Mouse (Mus musculus): ENCODE measurements around the gene Ttyh2. TPM values are rescaled to one million over a fixed set of nuclear protein-coding genes. Genes with fewer than 3 reads are reported as not detected.

Ttyh2 gene
- polyA plus RNA-seq, 1 experiment from 2014 or later = 11.4 TPM

- no peak for ATAC-seq (replicated peaks; ENCODE audit: extremely low read depth, insufficient read depth, low FRiP score)
- no peak overlapping the region for H3K27ac ChIP-seq (ENCODE audit: low read length)
- H3K4me1 ChIP-seq (ENCODE audit: control insufficient read depth, insufficient read depth, low read length) = peaks cover 4% of the 10 kb centered on the region; the same call in 1 of the 2 replicates
- no peaks in the 10 kb centered on the region for H3K36me3 ChIP-seq (ENCODE audit: control insufficient read depth, insufficient read depth)
- H3K4me3 ChIP-seq (ENCODE audit: low read length) = no peak overlapping the region
- H3K27me3 ChIP-seq (ENCODE audit: control insufficient read depth, insufficient read depth, low read length) = peaks cover 27% of the 10 kb centered on the region
- no peaks in the 10 kb centered on the region for H3K9me3 ChIP-seq (replicated peaks; ENCODE audit: control insufficient read depth, low read length)
- no peak overlapping the region for H3K4me2 ChIP-seq (ENCODE audit: low read depth, low read length)
- 67% methylated on average over 10 of the region's 10 CpGs for WGBS
- H3K9ac ChIP-seq (ENCODE audit: low read length) = no peak overlapping the region
Observed at GRCm38 (mm10) chr11:114638647-114639290, 36.5 kb upstream of the Ttyh2 start.

DNA sequence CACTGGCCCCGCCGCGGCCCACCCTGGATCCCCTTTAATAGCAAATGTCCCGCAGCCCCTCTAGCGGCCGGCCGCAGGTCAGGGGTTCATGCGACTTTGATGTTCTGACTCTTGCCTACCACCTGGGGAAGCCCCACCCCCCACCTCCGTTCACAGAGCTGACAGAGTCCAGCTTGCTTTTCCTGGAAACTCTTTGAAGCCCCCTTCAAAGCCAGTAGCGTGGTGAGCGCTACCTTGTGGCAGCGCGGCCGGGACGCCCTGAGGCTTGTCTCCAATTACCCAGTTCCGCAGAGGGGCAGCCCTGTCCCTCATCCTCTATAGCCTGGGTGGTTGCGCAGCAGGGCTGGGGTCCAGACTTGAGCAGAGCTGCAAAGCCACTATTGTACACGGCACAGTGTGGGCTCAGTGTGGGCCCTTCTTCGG lies 35.5 kb upstream of the Ttyh2 start:
- Histone ChIP-seq H3K4me2 (ENCODE audit: low read depth, low read length) (no peak overlapping the region), H3K9me3 (replicated peaks; ENCODE audit: control insufficient read depth, low read length) (no peaks in the 10 kb centered on the region), H3K9ac (ENCODE audit: low read length) (no peak overlapping the region), H3K27ac (ENCODE audit: low read length) (no peak overlapping the region), H3K4me3 (ENCODE audit: low read length) (no peak overlapping the region), H3K36me3 (ENCODE audit: control insufficient read depth, insufficient read depth) (no peaks in the 10 kb centered on the region), H3K27me3 (ENCODE audit: control insufficient read depth, insufficient read depth, low read length) (peaks cover 27% of the 10 kb centered on the region), H3K4me1 (ENCODE audit: control insufficient read depth, insufficient read depth, low read length) (peaks cover 4% of the 10 kb centered on the region; the same call in 1 of the 2 replicates)
- ATAC-seq (replicated peaks; ENCODE audit: extremely low read depth, insufficient read depth, low FRiP score) = no peak
- WGBS = 12% methylated on average over 19 of the region's 19 CpGs

DNA sequence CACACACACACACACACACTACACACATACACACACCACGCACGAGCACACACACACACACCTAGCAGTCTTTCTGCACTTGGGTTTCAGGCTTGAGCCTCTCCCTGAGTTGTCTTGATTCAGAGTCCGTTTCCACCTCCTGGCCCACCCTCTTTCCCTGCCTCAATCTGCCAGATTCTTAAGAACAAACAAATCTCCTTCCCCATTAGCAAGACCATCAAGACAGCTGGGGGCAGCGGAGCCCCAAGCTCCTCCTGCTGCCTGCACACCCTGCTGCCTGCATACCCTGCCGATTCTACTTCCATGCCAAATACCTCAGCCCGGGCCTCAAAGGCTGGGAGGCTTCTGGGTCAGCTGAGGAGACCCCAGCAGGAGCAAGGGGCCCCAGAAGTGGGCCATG lies 34.6 kb upstream of the Ttyh2 start:
- Histone ChIP-seq H3K27ac (ENCODE audit: low read length) (no peak overlapping the region), H3K4me1 (ENCODE audit: control insufficient read depth, insufficient read depth, low read length) (peaks cover 4% of the 10 kb centered on the region; the same call in 1 of the 2 replicates), H3K36me3 (ENCODE audit: control insufficient read depth, insufficient read depth) (no peaks in the 10 kb centered on the region), H3K4me3 (ENCODE audit: low read length) (no peak overlapping the region), H3K9ac (ENCODE audit: low read length) (no peak overlapping the region), H3K9me3 (replicated peaks; ENCODE audit: control insufficient read depth, low read length) (no peaks in the 10 kb centered on the region), H3K4me2 (ENCODE audit: low read depth, low read length) (no peak overlapping the region), H3K27me3 (ENCODE audit: control insufficient read depth, insufficient read depth, low read length) (peaks cover 27% of the 10 kb centered on the region)
- no peak for ATAC-seq (replicated peaks; ENCODE audit: extremely low read depth, insufficient read depth, low FRiP score)
- 57% methylated on average over 6 of the region's 6 CpGs for WGBS

DNA sequence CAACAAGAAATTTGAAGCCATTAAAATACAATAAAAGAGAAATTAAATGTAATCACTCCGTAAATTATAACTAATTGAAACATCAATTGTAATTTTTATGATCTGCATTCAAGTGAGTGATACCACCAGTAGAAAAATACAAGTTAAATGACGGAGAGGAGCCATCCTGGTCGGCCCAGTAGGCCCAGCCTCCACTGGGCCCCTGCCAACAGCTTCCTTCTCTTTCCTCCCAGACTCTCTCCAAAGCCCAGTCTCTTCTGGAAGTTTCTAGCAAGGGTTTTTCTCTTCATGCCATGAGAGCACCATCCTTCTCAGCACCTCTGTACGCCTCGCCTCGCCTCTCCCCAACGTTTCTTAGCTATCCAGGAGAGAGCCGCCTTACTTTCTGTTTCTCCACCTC lies 34.1 kb upstream of the Ttyh2 start:
- no peak overlapping the region for H3K9ac ChIP-seq (ENCODE audit: low read length)
- ATAC-seq (replicated peaks; ENCODE audit: extremely low read depth, insufficient read depth, low FRiP score) = no peak
- H3K4me2 ChIP-seq (ENCODE audit: low read depth, low read length) = no peak overlapping the region
- no peak overlapping the region for H3K4me3 ChIP-seq (ENCODE audit: low read length)
- 82% methylated on average over 8 of the region's 8 CpGs for WGBS
- H3K9me3 ChIP-seq (replicated peaks; ENCODE audit: control insufficient read depth, low read length) = no peaks in the 10 kb centered on the region
- H3K27me3 ChIP-seq (ENCODE audit: control insufficient read depth, insufficient read depth, low read length) = peaks cover 27% of the 10 kb centered on the region
- H3K4me1 ChIP-seq (ENCODE audit: control insufficient read depth, insufficient read depth, low read length) = peaks cover 4% of the 10 kb centered on the region; the same call in 1 of the 2 replicates
- no peaks in the 10 kb centered on the region for H3K36me3 ChIP-seq (ENCODE audit: control insufficient read depth, insufficient read depth)
- H3K27ac ChIP-seq (ENCODE audit: low read length) = no peak overlapping the region

DNA sequence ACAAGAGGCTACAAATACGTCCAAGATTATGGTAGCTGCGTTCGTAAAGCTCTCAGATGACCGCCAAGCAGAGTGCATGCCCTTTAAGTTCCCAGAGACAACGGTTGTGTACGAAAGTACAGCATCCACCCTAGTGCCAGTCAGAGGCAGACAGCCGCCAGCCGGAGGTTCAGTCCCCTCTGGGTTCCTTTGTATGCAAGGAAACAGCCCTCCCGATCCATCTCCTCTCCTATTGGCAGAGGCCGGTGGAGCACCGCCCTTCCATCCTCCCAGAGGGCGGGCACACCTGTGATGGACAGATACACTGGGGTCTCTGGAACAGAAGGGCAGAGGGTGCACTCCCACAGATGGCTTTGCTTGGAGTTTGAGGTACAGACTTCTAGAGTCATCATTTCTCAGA lies 33.0 kb upstream of the Ttyh2 start:
- no peak overlapping the region for H3K4me3 ChIP-seq (ENCODE audit: low read length)
- H3K4me1 ChIP-seq (ENCODE audit: control insufficient read depth, insufficient read depth, low read length) = no peaks in the 10 kb centered on the region
- 58% methylated on average over 12 of the region's 12 CpGs for WGBS
- no peak overlapping the region for H3K4me2 ChIP-seq (ENCODE audit: low read depth, low read length)
- no peak overlapping the region for H3K9ac ChIP-seq (ENCODE audit: low read length)
- H3K36me3 ChIP-seq (ENCODE audit: control insufficient read depth, insufficient read depth) = no peaks in the 10 kb centered on the region
- peaks cover 24% of the 10 kb centered on the region for H3K27me3 ChIP-seq (ENCODE audit: control insufficient read depth, insufficient read depth, low read length)
- peaks cover 5% of the 10 kb centered on the region; the same call in 1 of the 2 replicates for H3K9me3 ChIP-seq (replicated peaks; ENCODE audit: control insufficient read depth, low read length)
- ATAC-seq (replicated peaks; ENCODE audit: extremely low read depth, insufficient read depth, low FRiP score) = no peak
- H3K27ac ChIP-seq (ENCODE audit: low read length) = no peak overlapping the region

DNA sequence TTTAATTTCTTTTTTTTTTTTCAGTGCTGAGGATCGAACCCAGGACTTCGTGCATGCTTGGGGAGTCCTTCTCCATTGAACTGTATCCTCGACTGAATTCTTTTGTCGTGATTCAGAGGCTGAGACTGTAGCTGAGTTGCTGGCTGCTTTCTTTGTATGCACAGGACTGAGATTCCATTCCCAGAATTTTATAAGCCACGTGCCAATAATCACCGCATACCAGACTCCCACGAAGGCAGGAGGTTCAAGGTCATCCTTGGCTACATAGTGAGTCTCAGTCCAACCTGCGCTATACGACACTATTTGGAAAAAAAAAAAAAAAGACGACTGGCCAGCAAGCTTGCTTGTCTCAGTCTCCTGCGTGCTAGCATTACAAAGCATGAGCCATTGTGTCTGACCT lies 32.3 kb upstream of the Ttyh2 start:
- H3K9me3 ChIP-seq (replicated peaks; ENCODE audit: control insufficient read depth, low read length) = peaks cover 5% of the 10 kb centered on the region; the same call in 1 of the 2 replicates
- no peaks in the 10 kb centered on the region for H3K36me3 ChIP-seq (ENCODE audit: control insufficient read depth, insufficient read depth)
- no peaks in the 10 kb centered on the region for H3K4me1 ChIP-seq (ENCODE audit: control insufficient read depth, insufficient read depth, low read length)
- 61% methylated on average over 11 of the region's 11 CpGs for WGBS
- H3K4me2 ChIP-seq (ENCODE audit: low read depth, low read length) = no peak overlapping the region
- H3K4me3 ChIP-seq (ENCODE audit: low read length) = no peak overlapping the region
- peaks cover 17% of the 10 kb centered on the region for H3K27me3 ChIP-seq (ENCODE audit: control insufficient read depth, insufficient read depth, low read length)
- H3K27ac ChIP-seq (ENCODE audit: low read length) = no peak overlapping the region
- no peak for ATAC-seq (replicated peaks; ENCODE audit: extremely low read depth, insufficient read depth, low FRiP score)
- no peak overlapping the region for H3K9ac ChIP-seq (ENCODE audit: low read length)

- peaks cover 5% of the 10 kb centered on the region; the same call in 1 of the 2 replicates for H3K9me3 ChIP-seq (replicated peaks; ENCODE audit: control insufficient read depth, low read length)
- 33% methylated on average over 2 of the region's 2 CpGs for WGBS
- H3K4me2 ChIP-seq (ENCODE audit: low read depth, low read length) = no peak overlapping the region
- peaks cover 13% of the 10 kb centered on the region for H3K27me3 ChIP-seq (ENCODE audit: control insufficient read depth, insufficient read depth, low read length)
- H3K27ac ChIP-seq (ENCODE audit: low read length) = no peak overlapping the region
- no peaks in the 10 kb centered on the region for H3K4me1 ChIP-seq (ENCODE audit: control insufficient read depth, insufficient read depth, low read length)
- no peaks in the 10 kb centered on the region for H3K36me3 ChIP-seq (ENCODE audit: control insufficient read depth, insufficient read depth)
- no peak overlapping the region for H3K4me3 ChIP-seq (ENCODE audit: low read length)
- no peak for ATAC-seq (replicated peaks; ENCODE audit: extremely low read depth, insufficient read depth, low FRiP score)
- H3K9ac ChIP-seq (ENCODE audit: low read length) = no peak overlapping the region
Observed at GRCm38 (mm10) chr11:114644122-114644521, 31.1 kb upstream of the Ttyh2 start.

- Histone ChIP-seq H3K4me3 (ENCODE audit: low read length) (no peak overlapping the region), H3K27me3 (ENCODE audit: control insufficient read depth, insufficient read depth, low read length) (peaks cover 7% of the 10 kb centered on the region), H3K9me3 (replicated peaks; ENCODE audit: control insufficient read depth, low read length) (peaks cover 5% of the 10 kb centered on the region; the same call in 1 of the 2 replicates), H3K4me2 (ENCODE audit: low read depth, low read length) (no peak overlapping the region), H3K9ac (ENCODE audit: low read length) (no peak overlapping the region), H3K36me3 (ENCODE audit: control insufficient read depth, insufficient read depth) (no peaks in the 10 kb centered on the region), H3K27ac (ENCODE audit: low read length) (no peak overlapping the region), H3K4me1 (ENCODE audit: control insufficient read depth, insufficient read depth, low read length) (no peaks in the 10 kb centered on the region)
- no peak for ATAC-seq (replicated peaks; ENCODE audit: extremely low read depth, insufficient read depth, low FRiP score)
- 69% methylated on average over 4 of the region's 4 CpGs for WGBS
Observed at GRCm38 (mm10) chr11:114649510-114649909, 25.7 kb upstream of the Ttyh2 start.

DNA sequence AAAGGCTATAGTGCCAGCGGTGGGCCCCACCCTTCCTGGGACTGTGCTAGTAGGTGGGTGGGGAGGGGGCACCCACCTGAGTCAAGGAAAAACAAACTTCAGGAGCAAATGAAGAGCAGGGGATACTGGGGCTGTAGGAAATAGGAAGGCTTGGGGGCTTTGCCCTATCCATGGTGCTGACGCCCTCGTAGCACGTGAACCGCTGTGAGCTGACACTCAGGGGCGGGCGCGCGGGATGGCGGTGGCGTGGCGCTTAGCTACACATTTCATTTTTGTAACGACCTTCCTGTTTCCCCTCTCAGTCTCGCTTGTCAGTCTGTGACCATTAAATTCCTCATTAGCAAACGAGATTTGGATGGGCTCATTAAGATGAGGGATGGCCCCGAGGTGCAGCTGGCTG lies 22.7 kb upstream of the Ttyh2 start:
- no peak for ATAC-seq (replicated peaks; ENCODE audit: extremely low read depth, insufficient read depth, low FRiP score)
- H3K4me3 ChIP-seq (ENCODE audit: low read length) = no peak overlapping the region
- no peak overlapping the region for H3K27ac ChIP-seq (ENCODE audit: low read length)
- H3K27me3 ChIP-seq (ENCODE audit: control insufficient read depth, insufficient read depth, low read length) = peaks cover 13% of the 10 kb centered on the region
- H3K9me3 ChIP-seq (replicated peaks; ENCODE audit: control insufficient read depth, low read length) = no peaks in the 10 kb centered on the region
- H3K9ac ChIP-seq (ENCODE audit: low read length) = no peak overlapping the region
- H3K4me2 ChIP-seq (ENCODE audit: low read depth, low read length) = no peak overlapping the region
- 7% methylated on average over 16 of the region's 16 CpGs for WGBS
- no peaks in the 10 kb centered on the region for H3K36me3 ChIP-seq (ENCODE audit: control insufficient read depth, insufficient read depth)
- H3K4me1 ChIP-seq (ENCODE audit: control insufficient read depth, insufficient read depth, low read length) = no peaks in the 10 kb centered on the region
